In the genomic region with DNA sequence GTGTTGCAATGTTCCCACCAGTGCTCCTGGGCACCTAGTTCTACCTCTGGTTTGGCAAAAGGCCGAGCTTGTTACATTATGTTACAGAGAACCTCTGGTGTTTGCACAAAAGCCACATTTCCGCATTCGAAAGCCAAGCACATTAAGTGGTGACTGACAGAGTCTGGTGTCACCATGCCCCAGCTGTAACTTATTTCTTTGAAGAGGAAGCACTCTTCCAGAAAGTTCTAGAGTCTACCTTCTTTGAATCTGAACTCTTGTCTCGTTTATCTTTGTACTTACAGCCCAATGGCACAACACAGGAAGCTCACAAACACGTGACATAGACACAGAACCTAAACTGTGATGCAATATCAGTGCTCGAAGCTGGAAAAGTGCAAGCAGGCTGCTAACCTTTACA, we compare ENCODE assay signal across 8 mouse cellular contexts.
DNase-seq lines count a peak whose midpoint lies in the region; ATAC-seq and TF ChIP-seq lines count a peak whose summit lies in the region.

No protein-coding gene starts in this region.

- peaks cover 0 to 28% of the 10 kb centered on the region in 2 experiments; a peak in 2 of 4 replicates for H3K36me3 ChIP-seq in MEL (ENCODE audit: control insufficient read depth in 1 of 2, insufficient read depth in 2 of 2, low read length in 2 of 2)
- H3K36me3 ChIP-seq in hindbrain, postnatal 0 days (ENCODE audit: insufficient read depth, low read length) = no peaks in the 10 kb centered on the region
- no peaks in the 10 kb centered on the region for H3K36me3 ChIP-seq in intestine, embryonic 16.5 days (ENCODE audit: control insufficient read depth, insufficient read depth, low read length)
- no peaks in the 10 kb centered on the region for H3K36me3 ChIP-seq in forebrain, embryonic 16.5 days (ENCODE audit: control insufficient read depth, insufficient read depth)

- no peaks in the 10 kb centered on the region for H3K79me2 ChIP-seq in MEL (ENCODE audit: control insufficient read depth, insufficient read depth, low read length, poor library complexity)

- no peak overlapping the region for H3K4me3 ChIP-seq in MEL (ENCODE audit: control insufficient read depth in 1 of 2, insufficient read depth in 1 of 2, low read depth in 2 of 2, low read length in 2 of 2)
- no peak overlapping the region for H3K4me3 ChIP-seq in hindbrain, postnatal 0 days (ENCODE audit: low read length)
- no peak overlapping the region for H3K4me3 ChIP-seq in intestine, embryonic 16.5 days (ENCODE audit: low read length)
- no peak overlapping the region for H3K4me3 ChIP-seq in forebrain, embryonic 16.5 days (replicated peaks; ENCODE audit: low read length)

- TF ChIP-seq POLR2A in MEL (IDR thresholded peaks at IDR 0.05; ENCODE audit: control insufficient read depth in 1 of 2, insufficient read depth in 1 of 2, low read depth in 1 of 2, low read length in 2 of 2, poor library complexity in 1 of 2) = no peak

- no peaks in the 10 kb centered on the region for H3K27me3 ChIP-seq in MEL (ENCODE audit: control insufficient read depth in 1 of 2, insufficient read depth in 2 of 2, low read length in 2 of 2)
- H3K27me3 ChIP-seq in hindbrain, postnatal 0 days (ENCODE audit: insufficient read depth, low read length) = no peaks in the 10 kb centered on the region
- no peaks in the 10 kb centered on the region for H3K27me3 ChIP-seq in intestine, embryonic 16.5 days (replicated peaks; ENCODE audit: control insufficient read depth, insufficient read depth, low read length)
- H3K27me3 ChIP-seq in forebrain, embryonic 16.5 days (replicated peaks; ENCODE audit: control insufficient read depth, insufficient read depth, low read length) = no peaks in the 10 kb centered on the region

- H3K9me3 ChIP-seq in MEL (replicated peaks; ENCODE audit: insufficient read depth, low read length) = no peaks in the 10 kb centered on the region
- no peaks in the 10 kb centered on the region for H3K9me3 ChIP-seq in hindbrain, postnatal 0 days (ENCODE audit: low read length)
- H3K9me3 ChIP-seq in intestine, embryonic 16.5 days (ENCODE audit: control insufficient read depth, low read length) = no peaks in the 10 kb centered on the region
- no peaks in the 10 kb centered on the region for H3K9me3 ChIP-seq in forebrain, embryonic 16.5 days (ENCODE audit: control insufficient read depth, low read length)

- TF ChIP-seq EP300 in MEL (IDR thresholded peaks at IDR 0.05; ENCODE audit: low read depth in 1 of 2, low read length in 2 of 2) = peak in 1 of 2 experiments; percentile 43; a peak in 2 of 4 replicates

- no peak for ATAC-seq in hindbrain, postnatal 0 days
- ATAC-seq in intestine, embryonic 16.5 days = no peak
- no peak for ATAC-seq in forebrain, embryonic 16.5 days

- peak overlapping the region; percentile 43; the same call in 1 of the 2 replicates for H3K27ac ChIP-seq in MEL (ENCODE audit: control insufficient read depth, low read depth, low read length)
- 0 out of 2 replicates have a peak overlapping the region, but pooled peaks have one; percentile 7 for H3K27ac ChIP-seq in hindbrain, postnatal 0 days
- no peak overlapping the region for H3K27ac ChIP-seq in intestine, embryonic 16.5 days (ENCODE audit: low read length)
- H3K27ac ChIP-seq in forebrain, embryonic 16.5 days (ENCODE audit: low read length) = no peak overlapping the region

- 71% methylated on average over 6 of the region's 6 CpGs for WGBS in hindbrain, postnatal 0 days
- WGBS in intestine, embryonic 16.5 days = 68% methylated on average over 6 of the region's 6 CpGs
- WGBS in forebrain, embryonic 16.5 days = 63% methylated on average over 6 of the region's 6 CpGs

- no peak overlapping the region for H3K4me2 ChIP-seq in hindbrain, postnatal 0 days (ENCODE audit: low read depth, low read length)
- no peak overlapping the region for H3K4me2 ChIP-seq in intestine, embryonic 16.5 days (ENCODE audit: low read depth, low read length)
- no peak overlapping the region for H3K4me2 ChIP-seq in forebrain, embryonic 16.5 days (ENCODE audit: low read length)

- TF ChIP-seq CTCF in MEL (IDR thresholded peaks at IDR 0.05 in 2 of 3, conservative IDR thresholded peaks at IDR 0.05 in 1 of 3; ENCODE audit: control insufficient read depth in 1 of 3, insufficient read depth in 1 of 3, low read depth in 2 of 3, low read length in 3 of 3, poor library complexity in 1 of 3, severe bottlenecking in 1 of 3) = no peak
- no peak for TF ChIP-seq CTCF in hindbrain, postnatal 0 days (IDR thresholded peaks at IDR 0.05; ENCODE audit: low read depth)

- TF ChIP-seq RAD21 in MEL (IDR thresholded peaks at IDR 0.05; ENCODE audit: low read depth, low read length) = no peak

- DNase-seq in layer of hippocampus, adult 11-12 months (ENCODE audit: low spot score) = peak; percentile 44
- no peak for DNase-seq in layer of hippocampus, postnatal 25 days (ENCODE audit: extremely low spot score in 1 of 2, low spot score in 1 of 2)
- peak; percentile 70 for DNase-seq in MEL (ENCODE audit: low read depth, low spot score)
- DNase-seq in hindbrain, postnatal 0 days (ENCODE audit: low spot score) = no peak
- DNase-seq in lung, postnatal 14 days = peak; percentile 67
- DNase-seq in thymus, postnatal 25 days = no peak

- H3K9ac ChIP-seq in MEL (ENCODE audit: control insufficient read depth, low read depth, low read length, poor library complexity, severe bottlenecking) = no peak overlapping the region
- no peak overlapping the region for H3K9ac ChIP-seq in hindbrain, postnatal 0 days (replicated peaks; ENCODE audit: low read length)
- no peak overlapping the region for H3K9ac ChIP-seq in intestine, embryonic 16.5 days (ENCODE audit: low read depth, low read length)
- H3K9ac ChIP-seq in forebrain, embryonic 16.5 days (replicated peaks; ENCODE audit: low read depth, low read length) = no peak overlapping the region

- peaks cover 15 to 33% of the 10 kb centered on the region in 2 experiments for H3K4me1 ChIP-seq in MEL (ENCODE audit: control insufficient read depth in 1 of 2, insufficient read depth in 2 of 2, low read length in 2 of 2)
- H3K4me1 ChIP-seq in hindbrain, postnatal 0 days (ENCODE audit: insufficient read depth, low read length) = peaks cover 5% of the 10 kb centered on the region; the same call in 1 of the 2 replicates
- H3K4me1 ChIP-seq in intestine, embryonic 16.5 days (ENCODE audit: control insufficient read depth, insufficient read depth, low read length) = peaks cover 9% of the 10 kb centered on the region; the same call in 1 of the 2 replicates
- H3K4me1 ChIP-seq in forebrain, embryonic 16.5 days (replicated peaks; ENCODE audit: control insufficient read depth, insufficient read depth, low read length) = peaks cover 21% of the 10 kb centered on the region

TF ChIP-seq in MEL, 35 proteins besides CTCF, POLR2A, EP300 and RAD21 (continues in another document):
- TF ChIP-seq MEF2A (IDR thresholded peaks at IDR 0.05; ENCODE audit: extremely low read depth, insufficient replicate concordance, low read depth, low read length, poor library complexity, severe bottlenecking) (no peak), JUND (IDR thresholded peaks at IDR 0.05; ENCODE audit: low read depth, low read length) (no peak), SIN3A (IDR thresholded peaks at IDR 0.05; ENCODE audit: low read length) (no peak), ELF1 (IDR thresholded peaks at IDR 0.05; ENCODE audit: low read depth, low read length) (peak; percentile 12; the same call in 1 of the 2 replicates), ZMIZ1 (IDR thresholded peaks at IDR 0.05; ENCODE audit: low read depth, low read length) (no peak), TAL1 (IDR thresholded peaks at IDR 0.05; ENCODE audit: low read length) (peak; percentile 39; the same call in 1 of the 2 replicates), ZKSCAN1 (IDR thresholded peaks at IDR 0.05; ENCODE audit: low read depth, low read length) (no peak), ZNF384 (IDR thresholded peaks at IDR 0.05; ENCODE audit: low read depth, low read length) (no peak), TCF12 (IDR thresholded peaks at IDR 0.05; ENCODE audit: low read depth, low read length) (no peak), E2F4 (IDR thresholded peaks at IDR 0.05; ENCODE audit: borderline replicate concordance, low read depth, low read length) (no peak), HCFC1 (IDR thresholded peaks at IDR 0.05; ENCODE audit: low read depth, low read length) (no peak), RCOR1 (IDR thresholded peaks at IDR 0.05; ENCODE audit: low read depth, low read length) (peak; percentile 56), BHLHE40 (IDR thresholded peaks at IDR 0.05; ENCODE audit: borderline replicate concordance, low read depth, low read length) (peak; percentile 85), TBP (IDR thresholded peaks at IDR 0.05; ENCODE audit: low read depth, low read length) (no peak), CHD2 (IDR thresholded peaks at IDR 0.05; ENCODE audit: low read length) (no peak), NELFE (IDR thresholded peaks at IDR 0.05; ENCODE audit: low read depth, low read length) (no peak), NRF1 (IDR thresholded peaks at IDR 0.05; ENCODE audit: insufficient read depth, low read depth, low read length, poor library complexity, severe bottlenecking) (no peak), USF1 (IDR thresholded peaks at IDR 0.05; ENCODE audit: low read depth, low read length) (peak; percentile 88), MAFK (IDR thresholded peaks at IDR 0.05; ENCODE audit: borderline replicate concordance, low read depth, low read length) (no peak), SMC3 (IDR thresholded peaks at IDR 0.05; ENCODE audit: low read depth, low read length) (no peak), CHD1 (IDR thresholded peaks at IDR 0.05; ENCODE audit: low read depth, low read length) (no peak), POLR2AphosphoS5 (IDR thresholded peaks at IDR 0.05; ENCODE audit: borderline replicate concordance, low read depth, low read length) (no peak), ETS1 (IDR thresholded peaks at IDR 0.05; ENCODE audit: low read depth, low read length) (peak; percentile 69), MYB (IDR thresholded peaks at IDR 0.05; ENCODE audit: low read depth, low read length) (no peak), MYC (IDR thresholded peaks at IDR 0.05; ENCODE audit: low read depth, low read length) (no peak), UBTF (IDR thresholded peaks at IDR 0.05; ENCODE audit: borderline replicate concordance, insufficient read depth, low read depth, low read length) (no peak; the same call in 1 of the 2 replicates), MAX (IDR thresholded peaks at IDR 0.05; ENCODE audit: low read length) (peak; percentile 93), USF2 (IDR thresholded peaks at IDR 0.05; ENCODE audit: borderline replicate concordance in 1 of 2, insufficient read depth in 1 of 2, low read depth in 1 of 2, low read length in 2 of 2) (peak in 1 of 2 experiments; percentile 51; a peak in 1 of 4 replicates), KAT2A (conservative IDR thresholded peaks at IDR 0.05; ENCODE audit: low read depth, low read length) (no peak), GATA1 (IDR thresholded peaks at IDR 0.05; ENCODE audit: low read depth, low read length) (peak; percentile 46), MXI1 (IDR thresholded peaks at IDR 0.05; ENCODE audit: low read depth, low read length) (peak; percentile 30; the same call in 1 of the 2 replicates)

Comparison
In these comparisons a context has a peak if more than half of its experiments do, and no peak if none do; other contexts are left out.
1. DNase-seq: peak in layer of hippocampus, adult 11-12 months (single experiment), MEL (single experiment) and lung, postnatal 14 days (single experiment); none in layer of hippocampus, postnatal 25 days (0 of 2), hindbrain, postnatal 0 days (single experiment) and thymus, postnatal 25 days (single experiment).
2. H3K27ac ChIP-seq: peak in MEL (single experiment) and hindbrain, postnatal 0 days (single experiment); none in intestine, embryonic 16.5 days (single experiment) and forebrain, embryonic 16.5 days (single experiment).